Mouse (Mus musculus): ENCODE results near the gene Dgkg. TPM values are rescaled to one million over a fixed set of nuclear protein-coding genes. Genes with fewer than 3 reads are reported as not detected.

Dgkg gene
- polyA plus RNA-seq, 1 experiment from 2014 or later, result 1.2 TPM

DNA sequence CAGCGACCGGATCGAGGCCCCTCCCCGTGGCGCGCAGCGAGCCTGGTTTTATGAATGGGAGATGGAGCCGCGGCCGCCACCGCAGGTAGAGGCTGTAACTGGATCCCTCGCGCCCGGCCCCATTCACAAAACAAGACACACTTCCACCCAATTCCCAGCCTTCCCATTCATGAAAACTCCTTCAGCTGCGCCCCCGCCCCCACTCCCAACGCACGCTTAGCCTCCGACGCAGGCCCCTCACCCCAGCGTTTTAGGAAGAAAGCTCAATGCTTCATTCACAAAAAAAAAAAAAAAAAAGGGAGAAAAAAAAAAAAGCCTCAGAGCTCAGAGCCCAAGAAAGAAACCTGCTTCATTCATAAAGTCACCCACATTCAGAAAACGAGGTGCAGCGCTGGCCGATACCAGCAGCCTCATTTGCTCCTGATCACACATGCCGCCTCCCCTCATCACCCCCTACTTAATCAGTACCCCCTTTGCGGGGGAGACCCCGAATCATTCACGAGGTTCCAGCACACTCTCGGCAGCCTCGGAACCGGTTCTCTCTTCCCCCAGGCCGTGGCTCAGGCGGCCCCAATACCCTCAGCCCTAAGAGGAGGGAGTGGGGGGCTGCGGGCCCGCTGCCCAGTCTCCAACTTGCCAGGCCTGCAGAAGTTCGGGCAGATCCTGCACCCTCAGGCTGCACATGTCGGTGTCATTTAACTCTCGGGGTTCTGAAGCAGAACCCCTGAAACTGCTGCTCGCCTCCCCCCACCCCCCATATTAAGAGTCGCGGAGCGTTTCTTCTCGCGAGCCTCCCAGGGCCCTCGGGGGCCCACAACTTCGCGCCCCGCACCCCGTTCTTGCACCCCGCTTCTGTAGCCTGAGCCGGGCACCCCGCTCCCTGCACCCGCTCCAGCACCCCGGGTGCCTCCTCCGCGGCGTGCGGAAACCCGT, 218.3 kb downstream of the Dgkg start:
- Histone ChIP-seq H3K4me3 (replicated peaks) (peak overlapping the region; percentile 85), H3K36me3 (peaks cover 7% of the 10 kb centered on the region; the same call in 1 of the 2 replicates), H3K9me3 (replicated peaks) (no peaks in the 10 kb centered on the region), H3K27me3 (peaks cover 3% of the 10 kb centered on the region; the same call in 1 of the 2 replicates), H3K4me1 (peaks cover 51% of the 10 kb centered on the region), H3K9ac (peak overlapping the region; percentile 72), H3K4me2 (peak overlapping the region; percentile 95), H3K27ac (peak overlapping the region; percentile 85)
- under 1% methylated on average over 59 of the region's 59 CpGs for WGBS
- peak; percentile 27 for ATAC-seq (replicated peaks; ENCODE audit: low FRiP score)

- Histone ChIP-seq H3K36me3 (peaks cover 7% of the 10 kb centered on the region; the same call in 1 of the 2 replicates), H3K9ac (no peak overlapping the region), H3K9me3 (replicated peaks) (no peaks in the 10 kb centered on the region), H3K27ac (no peak overlapping the region), H3K27me3 (no peaks in the 10 kb centered on the region), H3K4me1 (peaks cover 50% of the 10 kb centered on the region), H3K4me3 (replicated peaks) (no peak overlapping the region), H3K4me2 (peak overlapping the region; percentile 23; the same call in 1 of the 2 replicates)
- 52% methylated on average over 6 of the region's 6 CpGs for WGBS
- no peak for ATAC-seq (replicated peaks; ENCODE audit: low FRiP score)
These were observed 220.9 kb downstream of the Dgkg start for GRCm38 (mm10) chr16:22436106-22436505.

DNA sequence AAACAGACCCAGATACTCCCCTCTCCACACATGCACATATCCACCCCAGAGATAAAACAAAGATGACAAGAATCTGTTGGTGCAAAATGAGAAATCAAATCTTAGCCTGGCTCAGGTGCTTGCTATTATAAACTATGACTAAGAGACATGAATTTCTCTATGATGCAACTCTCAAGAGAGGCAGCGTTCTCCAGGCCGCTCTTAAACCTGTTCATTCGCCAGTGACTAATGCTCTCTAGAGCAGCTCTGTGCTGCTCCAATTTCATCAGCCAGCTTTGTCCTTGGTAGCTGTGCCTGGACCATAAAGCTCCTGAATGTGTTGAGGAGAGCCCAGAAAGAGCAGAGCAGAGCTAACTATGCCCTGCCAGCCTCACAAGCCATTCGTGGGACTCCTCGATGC, 222.5 kb downstream of the Dgkg start:
- H3K4me3 ChIP-seq (replicated peaks), result peak overlapping the region; percentile 17; the same call in 1 of the 2 replicates
- WGBS, result 28% methylated on average over 5 of the region's 5 CpGs
- no peaks in the 10 kb centered on the region for H3K27me3 ChIP-seq

DNA sequence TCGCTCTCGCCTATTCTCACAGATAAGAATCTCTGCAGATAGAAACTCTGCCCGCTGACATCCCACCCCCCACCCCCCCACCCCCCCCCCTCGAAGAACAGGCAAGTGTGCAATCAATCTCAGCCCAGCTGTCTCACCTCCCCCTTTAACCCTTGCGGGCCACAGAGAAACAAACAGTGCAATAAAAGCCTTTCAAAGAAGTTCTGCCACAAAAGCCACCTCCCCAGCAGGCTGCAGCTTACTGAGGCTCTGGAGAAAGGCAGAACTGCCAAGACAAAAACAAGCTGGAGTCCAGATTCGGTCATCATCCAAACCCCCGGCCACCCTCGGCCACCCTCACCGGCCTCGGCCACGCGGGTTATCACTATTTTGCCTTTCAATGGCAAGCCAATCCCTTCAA, 223.1 kb downstream of the Dgkg start:
- H3K9ac ChIP-seq, result no peak overlapping the region
- H3K27me3 ChIP-seq, result no peaks in the 10 kb centered on the region
- H3K36me3 ChIP-seq, result peaks cover 7% of the 10 kb centered on the region; the same call in 1 of the 2 replicates
- H3K9me3 ChIP-seq (replicated peaks), result no peaks in the 10 kb centered on the region
- WGBS, result 10% methylated on average over 12 of the region's 12 CpGs
- H3K4me2 ChIP-seq, result peak overlapping the region; percentile 45
- no peak for ATAC-seq (replicated peaks; ENCODE audit: low FRiP score)
- H3K4me3 ChIP-seq (replicated peaks), result peak overlapping the region; percentile 17; the same call in 1 of the 2 replicates
- peak overlapping the region; percentile 58; the same call in 1 of the 2 replicates for H3K27ac ChIP-seq
- peaks cover 55% of the 10 kb centered on the region for H3K4me1 ChIP-seq

More for the DNA sequence above, 222.5 kb downstream of the Dgkg start:
- peak overlapping the region; percentile 58 for H3K27ac ChIP-seq
- no peaks in the 10 kb centered on the region for H3K9me3 ChIP-seq (replicated peaks)
- no peak overlapping the region for H3K9ac ChIP-seq
- peak overlapping the region; percentile 45 for H3K4me2 ChIP-seq
- H3K36me3 ChIP-seq, result peaks cover 7% of the 10 kb centered on the region; the same call in 1 of the 2 replicates
- peaks cover 51% of the 10 kb centered on the region for H3K4me1 ChIP-seq
- ATAC-seq (replicated peaks; ENCODE audit: low FRiP score), result no peak

- Histone ChIP-seq H3K4me2 (no peak overlapping the region), H3K27ac (no peak overlapping the region), H3K4me1 (peaks cover 59% of the 10 kb centered on the region), H3K4me3 (replicated peaks) (no peak overlapping the region), H3K9me3 (replicated peaks) (no peaks in the 10 kb centered on the region), H3K36me3 (peaks cover 7% of the 10 kb centered on the region; the same call in 1 of the 2 replicates), H3K9ac (no peak overlapping the region), H3K27me3 (no peaks in the 10 kb centered on the region)
- WGBS, result 84% methylated on average over 10 of the region's 12 CpGs
- no peak for ATAC-seq (replicated peaks; ENCODE audit: low FRiP score)
These were observed 225.2 kb downstream of the Dgkg start for GRCm38 (mm10) chr16:22431773-22432172.

DNA sequence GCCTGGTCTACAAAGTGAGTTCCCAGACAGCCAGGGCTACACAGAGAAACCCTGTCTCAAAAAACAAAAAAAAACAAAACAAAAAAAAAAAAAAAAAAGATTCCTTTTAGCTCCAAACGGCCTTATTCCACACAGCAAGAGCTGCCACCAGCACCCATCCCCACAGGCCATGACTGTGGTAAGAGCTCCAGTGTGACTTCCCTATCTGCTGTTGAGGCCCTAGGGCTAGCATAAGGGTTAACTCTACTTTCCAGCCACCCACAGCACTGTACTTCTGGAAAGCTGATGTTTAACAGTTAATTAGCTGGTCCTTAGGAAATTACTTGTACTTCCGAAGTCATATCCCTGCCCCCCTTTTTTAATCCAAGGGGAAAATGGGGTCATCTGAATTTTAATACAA, 225.7 kb downstream of the Dgkg start:
- Histone ChIP-seq H3K27me3 (no peaks in the 10 kb centered on the region), H3K4me3 (replicated peaks) (no peak overlapping the region), H3K36me3 (peaks cover 7% of the 10 kb centered on the region; the same call in 1 of the 2 replicates), H3K9ac (no peak overlapping the region), H3K27ac (no peak overlapping the region), H3K9me3 (replicated peaks) (no peaks in the 10 kb centered on the region), H3K4me2 (no peak overlapping the region), H3K4me1 (peaks cover 59% of the 10 kb centered on the region)
- ATAC-seq (replicated peaks; ENCODE audit: low FRiP score), result no peak
- 80% methylated on average over 2 of the region's 2 CpGs for WGBS

DNA sequence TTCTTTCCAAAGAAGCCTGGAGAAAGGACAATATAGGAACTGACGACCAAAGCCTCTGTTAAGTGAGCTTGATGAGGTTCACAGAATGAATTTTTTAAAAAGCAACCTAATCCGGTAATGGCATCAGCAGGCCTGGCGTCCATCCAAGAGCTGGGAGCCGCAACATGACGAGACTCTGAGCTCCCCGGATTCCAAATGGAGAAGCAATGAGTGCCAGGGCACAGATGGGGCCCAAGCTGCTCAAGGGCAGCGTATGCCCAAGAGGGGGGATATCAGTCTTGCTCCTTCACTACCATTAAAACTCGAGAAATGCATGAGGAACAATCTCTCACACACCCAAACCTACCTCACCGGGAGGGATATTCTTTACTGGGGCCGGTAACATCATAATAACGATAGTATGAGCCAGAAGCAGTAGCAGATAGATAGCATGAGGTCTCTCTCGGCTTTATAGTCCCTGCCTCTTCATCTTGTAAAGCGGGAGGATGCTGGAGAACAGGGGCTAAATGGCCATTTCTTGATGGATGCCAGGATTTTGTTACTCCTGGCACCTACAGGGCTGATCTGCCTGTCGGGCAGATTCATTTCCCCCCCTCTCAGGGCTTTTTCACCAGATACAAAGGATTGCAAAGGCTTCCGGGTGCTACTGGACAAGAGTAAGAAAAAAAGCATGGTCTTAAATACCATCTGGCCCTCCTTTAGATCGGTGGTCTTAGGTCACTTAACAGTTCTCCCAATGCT, 226.6 kb downstream of the Dgkg start:
- ATAC-seq (replicated peaks; ENCODE audit: low FRiP score), result no peak
- Histone ChIP-seq H3K9ac (no peak overlapping the region), H3K27ac (peak overlapping the region; percentile 83), H3K4me1 (peaks cover 52% of the 10 kb centered on the region), H3K4me2 (no peak overlapping the region), H3K27me3 (no peaks in the 10 kb centered on the region), H3K4me3 (replicated peaks) (no peak overlapping the region), H3K36me3 (peaks cover 7% of the 10 kb centered on the region), H3K9me3 (replicated peaks) (no peaks in the 10 kb centered on the region)
- 65% methylated on average over 16 of the region's 16 CpGs for WGBS

- Histone ChIP-seq H3K9ac (0 out of 2 replicates have a peak overlapping the region, but pooled peaks have one; percentile 14), H3K27ac (peak overlapping the region; percentile 83), H3K36me3 (peaks cover 14% of the 10 kb centered on the region), H3K9me3 (replicated peaks) (no peaks in the 10 kb centered on the region), H3K4me2 (peak overlapping the region; percentile 52), H3K27me3 (no peaks in the 10 kb centered on the region), H3K4me3 (replicated peaks) (peak overlapping the region; percentile 13), H3K4me1 (peaks cover 42% of the 10 kb centered on the region)
- 0 out of 2 replicates have a peak, but pooled peaks have one; percentile 4 for ATAC-seq (replicated peaks; ENCODE audit: low FRiP score)
- WGBS, result 17% methylated on average over 8 of the region's 8 CpGs
These were observed 227.6 kb downstream of the Dgkg start for GRCm38 (mm10) chr16:22429377-22429776.

DNA sequence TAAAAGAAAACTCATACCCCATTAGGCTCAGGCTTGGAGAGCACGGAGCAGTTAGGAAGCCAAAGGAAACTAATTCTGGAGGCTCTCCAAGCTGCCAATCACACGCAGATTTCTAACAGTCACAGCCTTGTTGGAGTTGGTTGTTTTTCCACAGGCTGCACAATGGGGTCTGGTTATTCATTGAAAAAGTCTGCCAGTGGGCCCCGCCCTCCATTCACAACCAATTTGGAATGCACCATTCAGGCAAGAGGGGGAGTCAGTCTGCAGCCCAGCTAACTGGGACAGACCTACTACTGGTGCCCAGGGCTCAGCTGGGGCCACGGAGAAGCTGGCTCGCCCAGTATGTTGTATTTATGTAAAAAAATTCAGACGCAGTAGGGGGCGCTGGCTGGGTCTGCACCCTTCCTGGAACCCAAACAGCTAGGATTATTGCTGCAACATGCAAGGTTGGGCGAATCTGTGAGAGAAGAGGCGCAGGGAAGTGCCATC, 228.1 kb downstream of the Dgkg start:
- Histone ChIP-seq H3K4me3 (replicated peaks) (peak overlapping the region; percentile 13), H3K36me3 (peaks cover 19% of the 10 kb centered on the region), H3K9me3 (replicated peaks) (no peaks in the 10 kb centered on the region), H3K4me1 (peaks cover 38% of the 10 kb centered on the region), H3K9ac (0 out of 2 replicates have a peak overlapping the region, but pooled peaks have one; percentile 14), H3K27ac (peak overlapping the region; percentile 83), H3K27me3 (no peaks in the 10 kb centered on the region), H3K4me2 (peak overlapping the region; percentile 52)
- ATAC-seq (replicated peaks; ENCODE audit: low FRiP score), result peak; percentile 91
- 11% methylated on average over 9 of the region's 9 CpGs for WGBS

GRCm38 (mm10) chr16:22426866-22427265, 230.2 kb downstream of the Dgkg start:
- Histone ChIP-seq H3K9ac (no peak overlapping the region), H3K27ac (no peak overlapping the region), H3K4me2 (no peak overlapping the region), H3K27me3 (no peaks in the 10 kb centered on the region), H3K36me3 (peaks cover 21% of the 10 kb centered on the region), H3K9me3 (replicated peaks) (no peaks in the 10 kb centered on the region), H3K4me3 (replicated peaks) (no peak overlapping the region), H3K4me1 (peaks cover 34% of the 10 kb centered on the region)
- WGBS, result 79% methylated on average over 7 of the region's 7 CpGs
- no peak for ATAC-seq (replicated peaks; ENCODE audit: low FRiP score)

GRCm38 (mm10) chr16:22422256-22422655, 234.8 kb downstream of the Dgkg start:
- no peaks in the 10 kb centered on the region for H3K27me3 ChIP-seq
- H3K4me2 ChIP-seq, result no peak overlapping the region
- no peak for ATAC-seq (replicated peaks; ENCODE audit: low FRiP score)
- H3K9ac ChIP-seq, result no peak overlapping the region
- no peak overlapping the region for H3K4me3 ChIP-seq (replicated peaks)
- no peak overlapping the region for H3K27ac ChIP-seq
- peaks cover 33% of the 10 kb centered on the region for H3K36me3 ChIP-seq
- H3K4me1 ChIP-seq, result peaks cover 21% of the 10 kb centered on the region
- WGBS, result 69% methylated on average over 5 of the region's 5 CpGs
- no peaks in the 10 kb centered on the region for H3K9me3 ChIP-seq (replicated peaks)

All from kidney, embryonic 15.5 days (tissue).